Mouse (Mus musculus): ENCODE data around the gene Osbp2. TPM values are rescaled to one million over a fixed set of nuclear protein-coding genes. Genes with fewer than 3 reads are reported as not detected.

Gene Osbp2
- polyA plus RNA-seq, 1 experiment from 2014 or later: 0.09 TPM

DNA sequence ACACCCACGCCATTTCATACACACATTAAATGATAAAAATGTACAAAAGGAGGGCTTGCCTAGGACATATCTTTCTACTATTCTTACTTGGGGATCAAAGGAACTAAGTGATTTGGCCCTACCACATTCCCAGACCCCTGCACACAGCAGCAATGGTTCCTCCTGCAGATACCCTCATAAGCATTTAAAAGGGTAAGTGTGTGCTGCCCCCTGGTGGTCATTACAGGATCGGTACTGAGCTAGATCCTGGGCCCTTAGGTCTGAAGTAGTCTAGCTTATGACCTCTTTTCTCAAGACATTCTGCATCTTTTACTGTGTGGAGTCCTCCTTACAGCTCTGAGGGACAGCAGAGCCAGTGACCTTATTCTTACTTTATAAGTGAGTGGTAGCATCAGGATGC is 16.1 kb upstream of the Osbp2 start:
- 40% methylated on average over 2 of the region's 2 CpGs for WGBS (ENCODE audit: insufficient replicate concordance)
- Histone ChIP-seq H3K4me3 (ENCODE audit: low read depth, low read length) (no peak overlapping the region), H3K36me3 (ENCODE audit: control insufficient read depth, insufficient read depth) (no peaks in the 10 kb centered on the region), H3K27me3 (ENCODE audit: control insufficient read depth, insufficient read depth, low read depth, low read length) (no peaks in the 10 kb centered on the region), H3K27ac (ENCODE audit: low read length) (no peak overlapping the region), H3K4me2 (ENCODE audit: low read depth, low read length) (no peak overlapping the region), H3K4me1 (ENCODE audit: control insufficient read depth, low read depth, low read length) (no peaks in the 10 kb centered on the region), H3K9ac (ENCODE audit: low read depth, low read length) (no peak overlapping the region), H3K9me3 (replicated peaks; ENCODE audit: control insufficient read depth, low read length) (no peaks in the 10 kb centered on the region)
- ATAC-seq (ENCODE audit: low read depth): no peak

DNA sequence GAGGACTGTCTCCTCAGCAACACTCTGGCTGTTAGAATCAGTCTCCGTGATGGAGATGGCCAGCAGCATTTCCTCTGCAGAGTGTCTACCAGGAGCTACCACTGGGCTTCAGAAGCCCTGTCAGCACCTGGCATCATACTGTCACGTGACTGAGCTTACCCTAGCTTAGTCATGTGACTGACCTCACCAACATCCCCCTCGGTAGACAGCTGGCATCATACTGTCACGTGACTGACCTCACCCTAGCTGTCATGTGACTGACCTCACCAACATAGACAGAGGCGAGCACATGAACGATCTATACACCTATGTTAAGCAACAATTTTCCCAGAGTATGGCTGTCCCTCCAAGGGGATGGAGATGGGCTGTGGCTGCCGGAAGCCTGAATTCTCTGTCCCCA is 15.0 kb upstream of the Osbp2 start:
- no peaks in the 10 kb centered on the region for H3K36me3 ChIP-seq (ENCODE audit: control insufficient read depth, insufficient read depth)
- no peaks in the 10 kb centered on the region for H3K27me3 ChIP-seq (ENCODE audit: control insufficient read depth, insufficient read depth, low read depth, low read length)
- H3K4me2 ChIP-seq (ENCODE audit: low read depth, low read length): no peak overlapping the region
- 57% methylated on average over 7 of the region's 7 CpGs for whole genome bisulfite sequencing (ENCODE audit: insufficient replicate concordance)
- no peaks in the 10 kb centered on the region for H3K4me1 ChIP-seq (ENCODE audit: control insufficient read depth, low read depth, low read length)
- no peak overlapping the region for H3K4me3 ChIP-seq (ENCODE audit: low read depth, low read length)
- H3K9me3 ChIP-seq (replicated peaks; ENCODE audit: control insufficient read depth, low read length): no peaks in the 10 kb centered on the region
- H3K27ac ChIP-seq (ENCODE audit: low read length): no peak overlapping the region
- no peak overlapping the region for H3K9ac ChIP-seq (ENCODE audit: low read depth, low read length)
- ATAC-seq (ENCODE audit: low read depth): no peak

DNA sequence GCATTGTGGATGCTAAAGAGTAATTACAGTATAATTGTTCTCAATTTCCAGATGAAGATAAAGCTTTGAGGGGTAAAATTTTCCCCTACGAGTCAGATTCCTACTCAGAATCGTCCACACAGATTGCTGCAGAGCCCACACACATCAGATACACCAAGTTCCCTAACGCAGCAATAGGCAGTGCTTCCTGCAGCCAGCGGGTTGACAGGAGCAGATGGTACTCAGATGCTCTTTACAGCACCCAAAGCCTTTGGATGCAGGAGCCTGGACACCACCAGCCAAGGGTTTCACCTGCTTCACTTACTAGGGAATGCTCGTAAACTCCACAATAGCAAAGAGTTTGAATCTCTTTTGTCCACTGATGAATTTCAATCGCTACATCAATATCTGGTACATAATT is 12.7 kb upstream of the Osbp2 start:
- ATAC-seq (ENCODE audit: low read depth): no peak
- H3K27ac ChIP-seq (ENCODE audit: low read length): no peak overlapping the region
- 49% methylated on average over 6 of the region's 6 CpGs for WGBS (ENCODE audit: insufficient replicate concordance)
- no peaks in the 10 kb centered on the region for H3K27me3 ChIP-seq (ENCODE audit: control insufficient read depth, insufficient read depth, low read depth, low read length)
- no peaks in the 10 kb centered on the region for H3K4me1 ChIP-seq (ENCODE audit: control insufficient read depth, low read depth, low read length)
- no peak overlapping the region for H3K9ac ChIP-seq (ENCODE audit: low read depth, low read length)
- no peaks in the 10 kb centered on the region for H3K9me3 ChIP-seq (replicated peaks; ENCODE audit: control insufficient read depth, low read length)
- H3K36me3 ChIP-seq (ENCODE audit: control insufficient read depth, insufficient read depth): no peaks in the 10 kb centered on the region
- H3K4me2 ChIP-seq (ENCODE audit: low read depth, low read length): no peak overlapping the region
- no peak overlapping the region for H3K4me3 ChIP-seq (ENCODE audit: low read depth, low read length)

DNA sequence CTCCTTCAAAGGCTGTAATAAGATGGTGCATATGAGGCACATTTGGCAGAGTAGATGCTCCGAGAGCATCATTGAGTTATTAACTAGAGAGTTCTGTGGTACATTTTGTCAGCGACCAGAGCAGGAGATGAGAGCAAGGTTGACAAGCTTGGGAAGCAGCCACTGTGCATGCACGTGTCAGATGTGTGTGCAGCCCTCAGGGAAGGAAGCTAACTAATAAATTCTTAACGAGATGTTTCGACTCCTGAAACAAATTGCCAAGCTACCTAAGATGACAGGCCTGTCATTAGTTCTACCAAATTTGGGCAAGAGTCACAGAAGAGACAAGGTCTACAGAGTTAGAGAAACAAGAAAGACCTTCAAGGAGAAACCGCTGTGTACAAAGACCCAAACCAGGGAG is 640 bp upstream of the Osbp2 start:
- no peak overlapping the region for H3K9ac ChIP-seq (ENCODE audit: low read depth, low read length)
- H3K4me1 ChIP-seq (ENCODE audit: control insufficient read depth, low read depth, low read length): peaks cover 10% of the 10 kb centered on the region
- H3K36me3 ChIP-seq (ENCODE audit: control insufficient read depth, insufficient read depth): no peaks in the 10 kb centered on the region
- no peak for ATAC-seq (ENCODE audit: low read depth)
- H3K9me3 ChIP-seq (replicated peaks; ENCODE audit: control insufficient read depth, low read length): no peaks in the 10 kb centered on the region
- no peak overlapping the region for H3K27ac ChIP-seq (ENCODE audit: low read length)
- peak overlapping the region; percentile 64 for H3K4me2 ChIP-seq (ENCODE audit: low read depth, low read length)
- H3K4me3 ChIP-seq (ENCODE audit: low read depth, low read length): peak overlapping the region; percentile 40
- 34% methylated on average over 6 of the region's 6 CpGs for WGBS (ENCODE audit: insufficient replicate concordance)
- H3K27me3 ChIP-seq (ENCODE audit: control insufficient read depth, insufficient read depth, low read depth, low read length): peaks cover 25% of the 10 kb centered on the region

DNA sequence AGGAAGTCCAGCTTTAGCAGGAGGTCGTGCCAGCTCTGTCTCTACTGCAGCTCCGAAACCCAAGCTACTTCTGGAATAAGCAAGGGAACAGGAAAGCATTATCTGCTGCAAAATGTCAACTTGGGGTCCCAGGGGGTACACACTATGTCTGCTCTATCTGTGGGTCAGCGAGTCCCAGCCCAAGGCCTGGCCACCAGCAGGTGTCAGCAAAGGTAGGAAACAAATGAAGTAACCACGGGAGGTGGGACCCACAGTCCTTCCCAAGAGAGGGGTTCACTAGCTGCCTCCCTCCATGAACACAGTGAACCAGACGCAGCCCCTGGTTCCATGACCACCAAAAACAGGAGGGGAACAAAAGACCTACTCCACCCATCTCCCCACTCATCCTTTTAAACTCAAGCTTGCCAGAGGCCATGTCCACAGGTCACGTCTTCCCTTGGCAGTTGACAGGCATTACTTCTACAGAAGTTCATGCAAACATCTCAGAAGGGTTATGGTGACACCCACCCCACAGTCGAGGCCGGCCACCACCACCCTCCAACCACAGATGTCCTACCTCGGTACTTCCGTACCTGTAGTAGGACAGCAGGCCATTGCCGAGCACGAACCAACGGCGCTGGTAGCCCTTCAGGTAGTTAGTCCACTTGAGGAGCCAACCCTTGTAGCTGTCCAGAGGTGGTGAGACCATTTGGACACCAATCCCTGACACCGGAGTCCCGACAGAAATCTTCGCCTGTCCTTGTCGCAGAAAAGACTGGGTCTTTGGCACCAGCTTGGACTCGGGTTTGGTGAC is 846 bp downstream of the Osbp2 start:
- no peaks in the 10 kb centered on the region for H3K36me3 ChIP-seq (ENCODE audit: control insufficient read depth, insufficient read depth)
- peaks cover 10% of the 10 kb centered on the region for H3K4me1 ChIP-seq (ENCODE audit: control insufficient read depth, low read depth, low read length)
- no peak overlapping the region for H3K27ac ChIP-seq (ENCODE audit: low read length)
- peaks cover 25% of the 10 kb centered on the region for H3K27me3 ChIP-seq (ENCODE audit: control insufficient read depth, insufficient read depth, low read depth, low read length)
- no peak overlapping the region for H3K9ac ChIP-seq (ENCODE audit: low read depth, low read length)
- peak overlapping the region; percentile 40; the same call in 1 of the 2 replicates for H3K4me3 ChIP-seq (ENCODE audit: low read depth, low read length)
- no peaks in the 10 kb centered on the region for H3K9me3 ChIP-seq (replicated peaks; ENCODE audit: control insufficient read depth, low read length)
- no peak for ATAC-seq (ENCODE audit: low read depth)
- H3K4me2 ChIP-seq (ENCODE audit: low read depth, low read length): peak overlapping the region; percentile 64
- 57% methylated on average over 19 of the region's 19 CpGs for WGBS (ENCODE audit: insufficient replicate concordance)

DNA sequence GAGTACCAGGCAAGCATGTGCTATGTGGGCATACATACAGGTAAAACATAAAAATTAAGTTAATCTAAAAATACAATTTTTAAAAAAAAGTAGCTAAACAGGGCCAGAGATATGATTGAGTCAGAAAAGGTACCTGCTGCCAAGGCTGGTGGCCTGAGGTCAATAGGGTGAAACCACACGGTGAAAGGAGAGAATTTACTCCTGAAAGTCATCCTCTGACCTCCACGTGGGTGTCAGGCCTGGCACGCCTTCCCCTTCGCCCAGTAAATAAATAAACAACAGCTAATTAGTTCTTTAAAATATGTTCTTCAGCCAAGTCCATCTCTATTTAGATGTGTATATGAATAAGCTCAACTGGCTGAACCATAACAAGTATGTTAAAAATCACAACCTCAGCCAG is 3.3 kb downstream of the Osbp2 start:
- no peak for ATAC-seq (ENCODE audit: low read depth)
- Histone ChIP-seq H3K4me2 (ENCODE audit: low read depth, low read length) (no peak overlapping the region), H3K4me1 (ENCODE audit: control insufficient read depth, low read depth, low read length) (peaks cover 10% of the 10 kb centered on the region), H3K27me3 (ENCODE audit: control insufficient read depth, insufficient read depth, low read depth, low read length) (peaks cover 25% of the 10 kb centered on the region), H3K27ac (ENCODE audit: low read length) (no peak overlapping the region), H3K36me3 (ENCODE audit: control insufficient read depth, insufficient read depth) (no peaks in the 10 kb centered on the region), H3K4me3 (ENCODE audit: low read depth, low read length) (no peak overlapping the region), H3K9me3 (replicated peaks; ENCODE audit: control insufficient read depth, low read length) (no peaks in the 10 kb centered on the region), H3K9ac (ENCODE audit: low read depth, low read length) (no peak overlapping the region)
- WGBS (ENCODE audit: insufficient replicate concordance): 60% methylated on average over 4 of the region's 4 CpGs

DNA sequence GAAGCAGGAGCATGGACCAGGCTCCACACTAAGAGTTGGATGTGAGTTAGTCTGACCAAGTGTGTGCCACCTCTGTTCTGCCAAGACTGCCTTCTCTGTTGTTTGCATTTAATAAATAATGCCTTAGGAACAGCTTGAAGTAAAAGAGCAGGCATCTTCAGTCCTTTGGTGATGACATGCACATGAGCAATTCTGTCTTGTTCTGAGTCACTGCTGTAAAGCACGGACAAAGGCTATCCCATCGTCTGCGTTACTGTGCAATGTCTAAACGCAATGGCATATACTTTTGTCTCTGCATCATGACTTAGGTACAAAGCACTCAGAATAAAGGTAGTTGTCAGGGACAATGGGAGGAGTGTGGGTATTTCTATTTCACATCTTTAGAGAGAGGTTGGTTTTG is 3.9 kb downstream of the Osbp2 start:
- Histone ChIP-seq H3K9me3 (replicated peaks; ENCODE audit: control insufficient read depth, low read length) (no peaks in the 10 kb centered on the region), H3K4me3 (ENCODE audit: low read depth, low read length) (no peak overlapping the region), H3K27ac (ENCODE audit: low read length) (no peak overlapping the region), H3K36me3 (ENCODE audit: control insufficient read depth, insufficient read depth) (no peaks in the 10 kb centered on the region), H3K4me1 (ENCODE audit: control insufficient read depth, low read depth, low read length) (peaks cover 10% of the 10 kb centered on the region), H3K4me2 (ENCODE audit: low read depth, low read length) (no peak overlapping the region), H3K9ac (ENCODE audit: low read depth, low read length) (no peak overlapping the region), H3K27me3 (ENCODE audit: control insufficient read depth, insufficient read depth, low read depth, low read length) (peaks cover 22% of the 10 kb centered on the region)
- WGBS (ENCODE audit: insufficient replicate concordance): 79% methylated on average over 4 of the region's 4 CpGs
- no peak for ATAC-seq (ENCODE audit: low read depth)

DNA sequence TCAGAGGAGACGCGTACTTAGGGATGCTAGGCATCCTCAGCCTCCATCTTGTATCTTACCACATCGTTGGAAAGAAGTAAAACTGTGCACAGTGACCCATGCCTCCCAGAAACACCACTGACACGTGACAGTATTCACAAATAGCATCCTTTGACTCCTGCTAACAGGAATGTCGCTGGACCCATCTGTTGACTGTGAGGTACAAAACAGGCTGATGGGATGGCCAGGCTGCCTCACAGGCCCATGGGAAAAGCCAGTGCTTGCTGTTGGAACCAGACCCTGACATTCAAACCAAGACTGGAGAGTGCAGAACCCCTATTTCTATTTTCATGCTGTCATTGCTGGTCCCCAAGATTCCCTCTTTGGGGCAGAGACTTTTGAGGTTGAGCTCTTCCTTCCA is 5.8 kb downstream of the Osbp2 start:
- H3K27ac ChIP-seq (ENCODE audit: low read length): no peak overlapping the region
- H3K9me3 ChIP-seq (replicated peaks; ENCODE audit: control insufficient read depth, low read length): no peaks in the 10 kb centered on the region
- no peak overlapping the region for H3K4me3 ChIP-seq (ENCODE audit: low read depth, low read length)
- H3K4me1 ChIP-seq (ENCODE audit: control insufficient read depth, low read depth, low read length): no peaks in the 10 kb centered on the region
- no peak for ATAC-seq (ENCODE audit: low read depth)
- H3K36me3 ChIP-seq (ENCODE audit: control insufficient read depth, insufficient read depth): no peaks in the 10 kb centered on the region
- peaks cover 6% of the 10 kb centered on the region for H3K27me3 ChIP-seq (ENCODE audit: control insufficient read depth, insufficient read depth, low read depth, low read length)
- no peak overlapping the region for H3K9ac ChIP-seq (ENCODE audit: low read depth, low read length)
- WGBS (ENCODE audit: insufficient replicate concordance): 67% methylated on average over 5 of the region's 5 CpGs
- no peak overlapping the region for H3K4me2 ChIP-seq (ENCODE audit: low read depth, low read length)

DNA sequence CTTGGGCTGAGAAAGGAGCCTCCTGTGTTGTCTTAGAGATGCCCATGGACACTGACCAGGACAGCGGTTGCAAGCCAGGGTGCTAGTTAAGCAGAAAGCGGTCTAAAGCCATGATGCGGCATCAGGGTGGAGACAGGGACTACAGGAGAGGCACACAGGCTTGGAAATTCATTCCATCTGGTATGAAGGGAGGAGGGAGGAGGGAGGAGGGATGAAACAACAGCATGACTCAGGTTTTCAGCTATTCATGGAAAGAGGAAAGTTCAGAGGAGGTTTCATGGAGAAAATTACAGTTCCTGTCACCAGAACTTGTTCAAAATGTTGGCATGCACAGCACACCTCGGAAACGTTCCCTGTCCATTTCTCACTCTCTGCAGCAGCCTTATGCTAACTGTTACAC is 7.9 kb downstream of the Osbp2 start:
- Histone ChIP-seq H3K36me3 (ENCODE audit: control insufficient read depth, insufficient read depth) (no peaks in the 10 kb centered on the region), H3K27me3 (ENCODE audit: control insufficient read depth, insufficient read depth, low read depth, low read length) (no peaks in the 10 kb centered on the region), H3K9me3 (replicated peaks; ENCODE audit: control insufficient read depth, low read length) (no peaks in the 10 kb centered on the region), H3K4me3 (ENCODE audit: low read depth, low read length) (no peak overlapping the region), H3K27ac (ENCODE audit: low read length) (no peak overlapping the region), H3K4me1 (ENCODE audit: control insufficient read depth, low read depth, low read length) (no peaks in the 10 kb centered on the region), H3K4me2 (ENCODE audit: low read depth, low read length) (no peak overlapping the region), H3K9ac (ENCODE audit: low read depth, low read length) (no peak overlapping the region)
- no peak for ATAC-seq (ENCODE audit: low read depth)
- WGBS (ENCODE audit: insufficient replicate concordance): 73% methylated on average over 5 of the region's 5 CpGs

Data from liver, embryonic 16.5 days (tissue).